Mouse (Mus musculus) liver (tissue): ENCODE data around the gene Gprc5a.
A peak's percentile ranks its signal among the peaks of the same experiment; 100 is the strongest.

Experiments
- DNase-seq: peaks from one replicate; pipeline ENCODE4 v3.0.0-alpha.2; 2020; ENCODE audit warnings: mixed read lengths

Gene Gprc5a

GRCm38 (mm10) chr6:135076202-135076601 is 10.8 kb downstream of the Gprc5a start:
- no peak for DNase-seq

GRCm38 (mm10) chr6:135078420-135078819 is 13.0 kb downstream of the Gprc5a start:
- no peak for DNase-seq

- no peak for DNase-seq
Observed at GRCm38 (mm10) chr6:135083991-135084502, 18.6 kb downstream of the Gprc5a start.

GRCm38 (mm10) chr6:135085703-135086102 is 20.3 kb downstream of the Gprc5a start:
- DNase-seq, result no peak

- DNase-seq, result peak; percentile 71
Observed at GRCm38 (mm10) chr6:135087721-135088451, 22.4 kb downstream of the Gprc5a start.

- DNase-seq, result peak; percentile 12
Observed at GRCm38 (mm10) chr6:135089786-135090185, 24.3 kb downstream of the Gprc5a start.

GRCm38 (mm10) chr6:135090661-135091060 is 25.2 kb downstream of the Gprc5a start:
- no peak for DNase-seq

- DNase-seq, result no peak
Observed at GRCm38 (mm10) chr6:135092798-135093470, 27.5 kb downstream of the Gprc5a start.

GRCm38 (mm10) chr6:135100787-135101472 is 35.5 kb downstream of the Gprc5a start:
- no peak for DNase-seq

GRCm38 (mm10) chr6:135102736-135103303 is 37.4 kb downstream of the Gprc5a start:
- DNase-seq, result no peak

- DNase-seq, result no peak
Observed at GRCm38 (mm10) chr6:135107014-135107413, 41.6 kb downstream of the Gprc5a start.

GRCm38 (mm10) chr6:135112411-135113113 is 47.1 kb downstream of the Gprc5a start:
- no peak for DNase-seq

GRCm38 (mm10) chr6:135113114-135113436 is 47.6 kb downstream of the Gprc5a start:
- no peak for DNase-seq

- no peak for DNase-seq
Observed at GRCm38 (mm10) chr6:135116479-135116878, 51.0 kb downstream of the Gprc5a start.

GRCm38 (mm10) chr6:135118183-135118582 is 52.7 kb downstream of the Gprc5a start, which contains the start of gene Gprc5d:
Gene Gprc5d (minus strand): TSS chr6:135118283.
- DNase-seq, result no peak

GRCm38 (mm10) chr6:135124755-135125380 is 59.4 kb downstream of the Gprc5a start:
- no peak for DNase-seq

GRCm38 (mm10) chr6:135133086-135133485 is 67.6 kb downstream of the Gprc5a start:
- DNase-seq, result no peak

- DNase-seq, result no peak
Observed at GRCm38 (mm10) chr6:135133486-135133885, 68.0 kb downstream of the Gprc5a start.
